Mouse (Mus musculus): Measurements from ENCODE around the gene Ralgps1. TPM values are rescaled to one million over a fixed set of nuclear protein-coding genes. Genes with fewer than 3 reads are reported as not detected.
"Not testable (repeated sequence)": the region's sequence is repeated elsewhere in the genome, so short reads cannot be mapped to it uniquely, and the experiment has no call there.

The Ralgps1 gene
- total RNA-seq, 2 experiments from 2014 or later = 7.5 to 7.6 TPM

GRCm38 (mm10) chr2:33325359-33325758, 45.9 kb downstream of the Ralgps1 start:
- intact Hi-C loops (cut with DNase I) = no loop called here

DNA sequence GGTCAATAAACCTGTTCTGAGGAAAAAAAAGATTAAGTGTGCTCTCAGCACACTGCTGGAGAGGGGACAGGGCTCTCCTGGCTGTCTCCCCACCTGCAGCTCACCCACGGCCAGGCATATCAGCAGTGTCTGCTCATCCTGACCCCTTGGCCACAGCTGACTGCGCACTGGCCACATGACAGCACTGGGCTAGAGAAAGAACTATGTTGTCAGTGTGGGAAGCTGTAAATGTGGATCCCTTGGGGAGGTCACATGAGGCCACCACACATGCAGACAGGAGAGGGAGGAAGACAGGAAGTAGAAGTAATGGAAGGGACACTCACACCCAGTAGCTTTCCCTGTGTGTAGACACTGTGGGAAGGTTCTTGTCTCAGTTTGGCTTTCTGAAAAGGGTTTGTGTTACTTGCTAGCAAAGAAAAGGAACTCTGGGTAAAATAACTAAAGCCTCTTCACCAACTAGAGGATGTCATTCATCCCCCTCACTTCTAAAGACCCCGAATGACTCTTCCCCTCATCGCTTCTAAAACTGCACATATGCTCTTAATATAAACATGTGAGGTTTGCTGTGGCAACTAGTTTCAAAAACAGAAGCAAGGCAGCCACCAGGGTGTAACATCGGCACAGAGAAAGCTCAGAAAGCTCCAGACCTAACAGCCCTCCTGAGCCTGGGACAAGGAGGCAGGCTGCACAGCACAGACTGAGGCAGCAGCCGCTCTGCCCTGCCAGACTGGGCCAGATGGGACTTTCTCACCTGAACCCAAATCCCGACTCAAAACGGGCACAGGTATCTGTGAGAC, 47.3 kb downstream of the Ralgps1 start:
- DNase-seq = peak; percentile 43 to 59
- intact Hi-C loops (cut with DNase I) = no loop called here

More at GRCm38 (mm10) chr2:33325359-33325758, 45.9 kb downstream of the Ralgps1 start:
- DNase-seq = no peak

- intact Hi-C loops (cut with DNase I); DNase-seq: not testable (repeated sequence)
Observed at GRCm38 (mm10) chr2:33323043-33323625, 48.2 kb downstream of the Ralgps1 start.

DNA sequence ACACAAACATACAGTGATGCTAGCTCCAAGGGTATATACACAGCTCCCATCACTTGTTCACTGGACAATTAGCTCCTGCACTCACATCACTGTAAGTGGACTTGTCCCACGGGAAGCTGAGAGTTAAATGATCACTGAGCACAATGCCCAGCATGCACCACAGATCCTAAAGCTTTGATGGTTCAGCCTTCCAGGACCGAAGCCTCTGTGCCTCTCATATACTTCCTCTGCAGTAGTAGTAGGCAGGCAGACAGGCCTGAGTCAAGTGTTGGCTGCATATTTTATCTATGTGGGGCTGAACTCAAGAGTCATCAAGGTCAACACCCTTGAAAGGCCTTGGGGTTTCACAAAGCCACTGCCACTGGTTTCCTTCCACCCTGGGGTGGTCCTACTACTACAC, 49.6 kb downstream of the Ralgps1 start:
- no peak for DNase-seq
- intact Hi-C loops (cut with DNase I) = no loop called here

GRCm38 (mm10) chr2:33321031-33321430, 50.3 kb downstream of the Ralgps1 start:
- intact Hi-C loops (cut with DNase I) = no loop called here
- no peak for DNase-seq

- no peak for DNase-seq
- intact Hi-C loops (cut with DNase I) = no loop called here
Observed at GRCm38 (mm10) chr2:33320568-33320967, 50.7 kb downstream of the Ralgps1 start.

DNA sequence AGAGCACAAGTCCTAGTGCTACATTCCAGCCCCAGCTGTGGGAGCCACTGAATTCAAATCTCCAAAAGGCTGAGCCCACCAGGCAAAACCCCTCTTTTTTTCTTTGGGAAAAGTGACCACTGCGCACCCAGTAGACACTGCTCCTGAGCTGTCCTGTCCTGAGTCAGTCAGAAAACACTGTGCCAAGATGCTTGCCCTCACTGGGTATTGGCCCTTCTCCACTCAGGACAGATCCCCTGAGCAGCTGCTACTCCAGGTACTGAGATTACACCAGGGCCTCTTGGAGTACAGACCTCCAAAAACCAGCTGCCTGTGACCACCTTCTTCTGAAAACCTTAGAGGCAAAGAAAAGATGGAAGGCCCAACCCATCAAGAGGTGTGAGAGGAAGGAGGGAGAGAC, 51.4 kb downstream of the Ralgps1 start:
- intact Hi-C loops (cut with DNase I) = loop anchor here (5.0 kb wide), 1 partner anchor 98 kb away; no protein-coding TSS in a partner anchor
- DNase-seq = no peak

- intact Hi-C loops (cut with DNase I) = loop anchor here (5.0 kb wide), 1 partner anchor 97 kb away; no protein-coding TSS in a partner anchor
- DNase-seq = no peak
Observed at GRCm38 (mm10) chr2:33319455-33319854, 51.8 kb downstream of the Ralgps1 start.

DNA sequence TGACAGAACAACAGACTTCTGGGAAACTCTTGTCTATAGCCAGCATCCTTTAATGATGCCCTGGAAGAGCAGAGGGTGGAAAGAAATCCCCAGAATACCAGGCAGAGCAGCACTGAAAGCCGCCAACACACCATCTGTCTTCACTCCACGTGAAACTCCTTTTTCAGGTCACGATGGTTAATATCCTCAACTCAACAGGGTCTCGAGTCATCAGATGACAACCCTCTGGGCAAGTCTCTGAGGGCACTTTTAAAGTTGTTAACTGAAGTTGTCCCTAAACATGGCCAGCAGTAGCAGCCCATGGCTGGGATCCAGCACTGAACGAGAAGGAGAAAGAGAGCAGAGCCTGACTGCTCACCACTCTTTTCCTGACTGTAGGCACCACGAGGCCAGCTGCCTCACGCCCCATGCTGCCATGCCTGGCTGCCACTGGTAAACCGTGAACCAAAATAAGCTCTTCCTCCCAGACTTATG, 52.8 kb downstream of the Ralgps1 start:
- intact Hi-C loops (cut with DNase I) = loop anchor here (5.0 kb wide), 1 partner anchor 96 kb away; no protein-coding TSS in a partner anchor
- DNase-seq = peak in 1 of 2 experiments; percentile 40

DNA sequence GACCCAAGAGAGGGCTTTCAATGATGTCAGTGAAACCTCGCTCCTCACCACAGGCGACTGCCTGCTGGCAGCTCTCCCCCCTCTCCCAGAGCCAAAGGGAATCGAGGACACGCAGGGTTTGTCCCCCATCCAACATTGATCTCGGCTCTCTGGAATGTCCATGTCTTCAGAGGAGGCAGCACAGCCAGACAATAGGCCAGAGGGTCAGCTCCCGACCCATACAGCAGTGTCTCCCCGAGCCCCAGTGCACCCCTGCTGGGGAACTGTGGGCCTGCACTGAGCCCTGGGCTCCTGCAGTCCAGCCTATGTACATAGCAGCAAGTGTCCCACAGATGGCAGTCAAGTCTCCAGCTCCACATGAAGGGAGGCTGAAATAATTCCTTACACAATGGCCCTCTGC, 54.8 kb downstream of the Ralgps1 start:
- peak; percentile 90 to 92 for DNase-seq
- intact Hi-C loops (cut with DNase I) = loop anchor here (2.0 to 5.0 kb wide), 2 partner anchors 32 to 94 kb away; no protein-coding TSS in a partner anchor

DNA sequence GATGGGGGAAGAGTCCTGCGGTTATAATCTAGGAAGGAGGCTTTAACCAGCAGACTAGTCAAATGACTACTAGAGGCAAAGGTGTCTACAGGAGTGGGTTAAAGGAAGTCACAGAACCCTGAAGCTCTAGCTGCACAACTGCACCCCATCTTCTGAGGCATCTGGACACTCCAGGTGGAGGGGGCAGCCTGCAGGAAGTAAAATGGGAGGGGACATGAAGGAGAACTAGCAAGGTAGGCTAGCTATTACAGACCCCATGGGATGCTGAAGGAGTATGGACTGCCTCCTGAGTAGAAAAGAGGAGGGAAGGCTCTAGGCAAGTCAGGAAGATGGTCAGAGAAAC, 55.3 kb downstream of the Ralgps1 start:
- no peak for DNase-seq
- intact Hi-C loops (cut with DNase I) = loop anchor here (2.0 to 5.0 kb wide), 2 partner anchors 33 to 94 kb away; no protein-coding TSS in a partner anchor

- intact Hi-C loops (cut with DNase I) = loop anchor here (2.0 to 5.0 kb wide), 2 partner anchors 33 to 93 kb away; no protein-coding TSS in a partner anchor
- DNase-seq = peak; percentile 31 to 33
Observed at GRCm38 (mm10) chr2:33315233-33316062, 55.8 kb downstream of the Ralgps1 start.

GRCm38 (mm10) chr2:33309426-33309825, 61.9 kb downstream of the Ralgps1 start:
- DNase-seq = peak; percentile 31 to 38
- intact Hi-C loops (cut with DNase I) = no loop called here

DNA sequence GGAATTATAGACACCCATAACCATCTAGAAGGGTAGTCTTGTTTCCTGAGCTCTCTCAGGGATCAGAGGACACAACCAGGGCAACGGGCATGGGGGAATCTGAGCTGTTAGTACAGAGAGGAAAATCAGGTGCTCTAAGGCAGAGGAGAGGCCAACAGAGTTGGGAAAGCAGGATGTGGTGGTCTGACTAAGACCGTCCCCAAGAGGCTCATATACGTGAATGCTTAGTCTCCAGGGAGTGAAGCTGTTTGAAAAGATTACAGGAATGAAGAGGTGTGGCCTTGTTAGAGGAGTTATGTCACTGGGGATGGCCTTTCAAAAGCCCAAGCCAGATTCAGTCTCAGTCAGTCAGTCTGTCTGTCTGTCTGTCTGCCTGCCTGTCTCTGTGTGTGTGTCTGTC, 64.7 kb downstream of the Ralgps1 start:
- intact Hi-C loops (cut with DNase I) = no loop called here
- no peak for DNase-seq

DNA sequence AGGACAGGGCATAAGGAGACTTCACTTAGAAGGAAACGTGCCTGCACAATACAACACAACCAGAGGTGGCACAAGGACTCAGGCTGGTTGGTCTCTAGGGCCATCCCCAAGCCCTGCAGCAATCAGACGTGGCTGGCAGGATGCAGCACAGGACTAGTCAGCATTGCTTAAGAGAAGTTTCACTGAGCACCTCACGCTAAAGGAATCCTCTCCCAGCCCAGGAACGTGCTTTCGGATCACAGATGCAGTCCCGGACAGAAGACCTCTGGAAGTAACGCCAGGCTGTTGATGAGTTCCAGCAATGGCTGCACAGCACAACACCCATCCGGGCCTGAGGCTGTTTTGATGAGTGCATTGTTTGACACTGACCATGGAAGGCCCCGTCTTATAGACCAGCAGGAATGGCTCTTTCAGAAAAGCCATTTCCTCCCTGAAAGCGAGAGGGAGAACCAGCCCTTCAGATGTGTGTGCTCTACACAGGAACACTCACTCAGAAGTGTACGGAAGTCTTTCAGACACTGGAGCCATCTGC, 67.8 kb downstream of the Ralgps1 start:
- no peak for DNase-seq
- intact Hi-C loops (cut with DNase I) = no loop called here

- intact Hi-C loops (cut with DNase I) = no loop called here
- DNase-seq = no peak
Observed at GRCm38 (mm10) chr2:33302828-33303227, 68.5 kb downstream of the Ralgps1 start.

GRCm38 (mm10) chr2:33302405-33302804, 68.9 kb downstream of the Ralgps1 start:
- intact Hi-C loops (cut with DNase I) = no loop called here
- DNase-seq = no peak

GRCm38 (mm10) chr2:33300371-33301046, 70.8 kb downstream of the Ralgps1 start:
- DNase-seq = peak; percentile 29 to 39
- intact Hi-C loops (cut with DNase I) = no loop called here

- intact Hi-C loops (cut with DNase I) = no loop called here
- DNase-seq = no peak
Observed at GRCm38 (mm10) chr2:33298928-33299327, 72.4 kb downstream of the Ralgps1 start.

DNA sequence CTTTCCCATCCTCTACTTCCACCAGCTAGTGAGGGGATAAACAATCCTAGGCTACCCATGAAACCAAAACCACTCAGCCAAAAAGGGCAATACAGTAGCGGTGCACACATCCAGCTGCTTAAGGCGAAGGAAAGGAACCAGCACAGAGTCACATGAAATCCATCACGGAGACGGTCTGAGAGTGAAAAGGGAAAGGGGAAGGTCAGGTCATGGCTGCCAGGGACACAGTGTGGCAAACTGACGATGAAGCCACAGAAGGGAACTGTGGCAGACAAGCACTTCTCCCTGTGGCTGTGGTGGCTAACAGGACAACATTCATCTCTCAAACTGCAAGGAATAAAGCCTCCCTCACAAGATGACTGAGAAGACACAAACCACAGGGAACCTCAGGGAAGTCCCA, 76.2 kb downstream of the Ralgps1 start:
- DNase-seq = no peak
- intact Hi-C loops (cut with DNase I) = no loop called here
